Mouse (Mus musculus) midbrain, embryonic 11.5 days (tissue): ENCODE data around the gene Slc6a14. TPM values are rescaled to one million over a fixed set of nuclear protein-coding genes. Genes with fewer than 3 reads are reported as not detected.

Experiments used
- polyA plus RNA-seq: library from polyadenylated mRNA; unstranded; fragments of >200 nt; fragmentation: Nextera tagmentation; extraction: Ambion mirVana; gene quantifications from 2 replicates; pipeline ENCODE4 v1.2.1, GENCODE M21; 2014

The Slc6a14 gene
- polyA plus RNA-seq, 1 experiment from 2014 or later, result 0.15 TPM

Other genes starting within 250 kb of the Slc6a14 start
- 0.88 and 0.89 TPM in 2 replicates for gene Agtr2, start 230.4 kb upstream of the Slc6a14 start, polyA plus RNA-seq
- gene Gm28269, start 30.2 kb downstream of the Slc6a14 start, polyA plus RNA-seq, result not detected in 2 replicates